Mouse (Mus musculus) thymus, adult 2 months (tissue): ENCODE results near the gene Wipf3. TPM values are rescaled to one million over a fixed set of nuclear protein-coding genes. Genes with fewer than 3 reads are reported as not detected.

Source experiments
- DNase-seq: peaks from one replicate; pipeline ENCODE4 v3.0.0; 2021
- H3K27ac ChIP-seq: fragments of 200-500 bp; 2 replicates; pipeline ENCODE4 v1.5.1; 2012; ENCODE audit warnings: low read length, control low read depth; ENCODE audit not compliant: control insufficient read depth, insufficient read depth
- H3K27me3 ChIP-seq: fragments of 200-500 bp; 2 replicates; pipeline ENCODE4 v1.6.1; 2012; ENCODE audit warnings: mild to moderate bottlenecking, low read length, moderate library complexity, mixed read lengths; ENCODE audit not compliant: control insufficient read depth, insufficient read depth
- H3K36me3 ChIP-seq: fragments of 200-500 bp; 2 replicates; pipeline ENCODE4 v1.6.1; 2012; ENCODE audit warnings: mild to moderate bottlenecking, low read length, moderate library complexity; ENCODE audit not compliant: control insufficient read depth, insufficient read depth
- H3K4me1 ChIP-seq: fragments of 200-500 bp; replicated peaks from 2 replicates; pipeline ENCODE4 v1.6.1; 2012; ENCODE audit warnings: low read length; ENCODE audit not compliant: control insufficient read depth, insufficient read depth
- H3K4me3 ChIP-seq: fragments of 200-500 bp; 2 replicates; pipeline ENCODE4 v1.5.1; 2012; ENCODE audit warnings: mild to moderate bottlenecking, low read length, control low read depth, moderate library complexity; ENCODE audit not compliant: control insufficient read depth, insufficient read depth
- CTCF ChIP-seq: fragments of 200-500 bp; IDR thresholded peaks from 2 replicates; pipeline ENCODE4 v1.5.1; 2012; ENCODE audit warnings: mild to moderate bottlenecking, control low read depth, low read length, moderate library complexity, borderline replicate concordance; ENCODE audit not compliant: control insufficient read depth, poor library complexity, insufficient read depth; ENCODE audit errors: extremely low read depth
- POLR2A ChIP-seq: fragments of 200-500 bp; IDR thresholded peaks from 2 replicates; pipeline ENCODE4 v1.6.1; 2012; ENCODE audit warnings: mild to moderate bottlenecking, low read length, control low read depth, moderate library complexity; ENCODE audit not compliant: control insufficient read depth, poor library complexity, insufficient read depth; ENCODE audit errors: extremely low read depth
- WGBS: fragments of 180-500 bp; shearing (Covaris S2); methylation state at CpG from one replicate; pipeline ENCODE4 v1.1.7; 2018; 5-methylcytosine and 5-hydroxymethylcytosine counted together
- polyA plus RNA-seq: library from polyadenylated mRNA; depleted of rRNA; stranded (reverse); fragments of >200 nt; gene quantifications from 2 replicates; pipeline ENCODE4 v1.2.3, GENCODE M21; 2012

Gene Wipf3
- polyA plus RNA-seq, 1 experiment = 1.6 TPM

GRCm38 (mm10) chr6:54438510-54438909 is 9.1 kb downstream of the Wipf3 start:
- no peaks in the 10 kb centered on the region for H3K36me3 ChIP-seq
- WGBS = 88% methylated on average over 4 of the region's 4 CpGs

GRCm38 (mm10) chr6:54440658-54441057 is 11.3 kb downstream of the Wipf3 start:
- no peak for TF ChIP-seq CTCF
- no peak for TF ChIP-seq POLR2A
- no peak overlapping the region for H3K27ac ChIP-seq
- no peaks in the 10 kb centered on the region for H3K27me3 ChIP-seq
- DNase-seq = no peak
- H3K4me3 ChIP-seq = no peak overlapping the region
- H3K36me3 ChIP-seq = no peaks in the 10 kb centered on the region
- WGBS = 91% methylated on average over 6 of the region's 6 CpGs
- H3K4me1 ChIP-seq = no peaks in the 10 kb centered on the region

More at GRCm38 (mm10) chr6:54438510-54438909, 9.1 kb downstream of the Wipf3 start:
- H3K27ac ChIP-seq = no peak overlapping the region
- H3K4me1 ChIP-seq = no peaks in the 10 kb centered on the region
- H3K27me3 ChIP-seq = no peaks in the 10 kb centered on the region
- no peak for DNase-seq
- TF ChIP-seq POLR2A = no peak
- no peak for TF ChIP-seq CTCF
- no peak overlapping the region for H3K4me3 ChIP-seq

GRCm38 (mm10) chr6:54443657-54444056 is 14.3 kb downstream of the Wipf3 start:
- no peak for DNase-seq
- Histone ChIP-seq H3K4me1 (no peaks in the 10 kb centered on the region), H3K27ac (no peak overlapping the region), H3K27me3 (no peaks in the 10 kb centered on the region), H3K36me3 (no peaks in the 10 kb centered on the region), H3K4me3 (no peak overlapping the region)
- TF ChIP-seq CTCF (no peak), POLR2A (no peak)
- WGBS = 70% methylated on average over 4 of the region's 4 CpGs

GRCm38 (mm10) chr6:54444086-54444485 is 14.7 kb downstream of the Wipf3 start:
- WGBS = 82% methylated on average over 7 of the region's 7 CpGs
- TF ChIP-seq POLR2A = no peak
- TF ChIP-seq CTCF = no peak
- Histone ChIP-seq H3K36me3 (no peaks in the 10 kb centered on the region), H3K4me1 (no peaks in the 10 kb centered on the region), H3K27me3 (no peaks in the 10 kb centered on the region), H3K4me3 (no peak overlapping the region), H3K27ac (no peak overlapping the region)
- no peak for DNase-seq

- no peaks in the 10 kb centered on the region for H3K36me3 ChIP-seq
- TF ChIP-seq POLR2A (no peak), CTCF (no peak)
- H3K4me3 ChIP-seq = no peak overlapping the region
- no peak for DNase-seq
- no peaks in the 10 kb centered on the region for H3K27me3 ChIP-seq
- H3K27ac ChIP-seq = no peak overlapping the region
- WGBS = 91% methylated on average over 7 of the region's 7 CpGs
- no peaks in the 10 kb centered on the region for H3K4me1 ChIP-seq
These were observed 15.9 kb downstream of the Wipf3 start for GRCm38 (mm10) chr6:54445249-54445818.

- 86% methylated on average over 4 of the region's 4 CpGs for WGBS
- Histone ChIP-seq H3K27me3 (no peaks in the 10 kb centered on the region), H3K4me1 (no peaks in the 10 kb centered on the region), H3K36me3 (no peaks in the 10 kb centered on the region), H3K4me3 (no peak overlapping the region), H3K27ac (no peak overlapping the region)
- no peak for DNase-seq
- TF ChIP-seq CTCF = no peak
- no peak for TF ChIP-seq POLR2A
These were observed 17.9 kb downstream of the Wipf3 start for GRCm38 (mm10) chr6:54447353-54447752.

GRCm38 (mm10) chr6:54459661-54460060 is 30.3 kb downstream of the Wipf3 start:
- DNase-seq = no peak
- Histone ChIP-seq H3K27ac (no peak overlapping the region), H3K4me1 (no peaks in the 10 kb centered on the region), H3K36me3 (no peaks in the 10 kb centered on the region), H3K27me3 (no peaks in the 10 kb centered on the region), H3K4me3 (no peak overlapping the region)
- 82% methylated on average over 7 of the region's 7 CpGs for WGBS
- no peak for TF ChIP-seq CTCF
